Mouse (Mus musculus): ENCODE measurements around the gene Rpl10. TPM values are rescaled to one million over a fixed set of nuclear protein-coding genes. Genes with fewer than 3 reads are reported as not detected.

Gene Rpl10
- polyA plus RNA-seq, 2 experiments = 993 to 2,306 TPM

DNA sequence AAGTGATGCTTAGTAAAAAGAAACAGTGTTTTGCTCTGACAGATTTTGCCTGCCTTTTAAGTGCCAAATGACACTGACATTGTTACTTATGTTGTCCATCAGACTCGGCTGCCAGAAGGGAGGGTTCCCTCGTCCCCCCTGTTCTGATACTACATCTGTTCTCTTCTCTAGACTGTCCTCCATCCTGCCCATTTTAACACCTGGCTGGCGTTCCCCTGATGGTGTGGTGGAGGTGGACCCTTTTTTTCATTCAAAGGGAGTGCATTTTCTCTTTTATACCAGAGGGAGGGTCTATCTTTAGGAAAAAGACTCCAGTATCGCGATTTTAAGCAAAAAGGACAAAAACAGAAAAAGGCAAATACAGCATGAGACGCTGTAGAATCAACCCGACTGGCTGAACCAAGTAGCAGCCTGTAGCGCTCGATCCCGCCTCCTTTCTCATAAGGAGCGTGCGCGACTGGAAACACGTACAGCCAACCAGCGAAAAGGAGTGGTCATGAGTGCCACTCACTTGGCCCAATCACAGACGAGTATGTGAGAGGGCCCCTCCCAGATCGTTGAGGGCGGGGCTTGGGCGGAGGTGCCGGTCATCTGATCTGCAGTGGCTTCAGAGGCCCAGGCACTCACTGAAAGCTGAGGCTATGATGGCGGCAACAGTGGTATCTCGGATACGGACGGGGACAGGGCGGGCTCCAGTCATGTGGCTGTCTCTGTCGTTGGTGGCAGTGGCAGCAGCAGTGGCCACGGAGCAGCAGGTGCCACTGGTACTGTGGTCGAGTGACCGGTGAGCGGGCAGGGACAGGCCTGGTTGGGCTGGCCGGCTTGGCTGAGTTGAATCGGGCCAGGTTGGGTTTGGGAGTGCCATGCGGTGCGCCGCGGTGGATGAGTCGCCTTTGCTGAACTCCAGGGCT, 26.2 kb downstream of the Rpl10 start, which contains the start of gene Atp6ap1:
Gene Atp6ap1 (plus strand): TSS at position 560 of the 911 bp plus-strand sequence.
- 19% methylated on average over 36 of the region's 37 CpGs for WGBS
- Histone ChIP-seq H3K9me3 (ENCODE audit: control insufficient read depth, low read length) (no peaks in the 10 kb centered on the region), H3K4me2 (replicated peaks; ENCODE audit: low read depth, low read length, severe bottlenecking) (peak within 1 kb of the TSS; percentile 59), H3K27me3 (ENCODE audit: control insufficient read depth, insufficient read depth, low read length) (no peaks in the 10 kb centered on the region), H3K36me3 (ENCODE audit: control insufficient read depth, insufficient read depth, low read length) (peaks cover 8% of the 10 kb centered on the region), H3K4me3 (replicated peaks; ENCODE audit: low read length) (peak within 1 kb of the TSS; percentile 59), H3K9ac (ENCODE audit: low read depth, low read length, severe bottlenecking) (peak within 1 kb of the TSS; percentile 74), H3K27ac (replicated peaks; ENCODE audit: low read depth, low read length) (0 out of 2 replicates have a peak within 1 kb of the TSS, but pooled peaks have one; percentile 55), H3K4me1 (ENCODE audit: control insufficient read depth, insufficient read depth, low read length) (no peaks in the 10 kb centered on the region; the same call in 1 of the 2 replicates)
- DNase-seq (ENCODE audit: low spot score) = peak; percentile 94
- ATAC-seq (ENCODE audit: low FRiP score, low read depth) = peak; percentile 99
- no peak for TF ChIP-seq POLR2A (IDR thresholded peaks at IDR 0.05; ENCODE audit: borderline replicate concordance, extremely low read depth, insufficient read depth, insufficient read length)

DNA sequence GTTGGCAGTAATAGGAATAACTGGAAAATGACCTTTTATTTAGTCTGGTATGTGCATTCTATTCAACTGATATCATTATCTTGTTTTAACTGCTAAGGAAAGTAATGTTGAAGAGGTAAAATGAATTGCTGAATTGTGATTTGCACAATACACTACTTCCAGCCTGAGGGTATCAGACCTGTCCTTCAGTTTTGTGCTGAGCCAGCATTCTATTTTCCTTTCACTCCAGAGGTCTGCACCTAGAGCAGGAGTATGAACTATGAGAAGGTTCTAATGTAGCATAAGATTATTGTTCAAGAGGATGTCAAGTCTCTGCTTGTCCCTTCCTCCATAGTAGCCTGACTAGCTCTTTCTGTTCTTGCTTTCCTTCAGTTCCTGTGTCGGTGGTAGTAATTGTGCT, 27.7 kb downstream of the Rpl10 start:
- Histone ChIP-seq H3K9ac (ENCODE audit: low read depth, low read length, severe bottlenecking) (no peak overlapping the region), H3K36me3 (ENCODE audit: control insufficient read depth, insufficient read depth, low read length) (peaks cover 18% of the 10 kb centered on the region), H3K9me3 (ENCODE audit: control insufficient read depth, low read length) (no peaks in the 10 kb centered on the region), H3K27me3 (ENCODE audit: control insufficient read depth, insufficient read depth, low read length) (no peaks in the 10 kb centered on the region), H3K4me3 (replicated peaks; ENCODE audit: low read length) (no peak overlapping the region), H3K4me2 (replicated peaks; ENCODE audit: low read depth, low read length, severe bottlenecking) (no peak overlapping the region), H3K4me1 (ENCODE audit: control insufficient read depth, insufficient read depth, low read length) (no peaks in the 10 kb centered on the region; the same call in 1 of the 2 replicates), H3K27ac (replicated peaks; ENCODE audit: low read depth, low read length) (no peak overlapping the region)
- no peak for ATAC-seq (ENCODE audit: low FRiP score, low read depth)
- no peak for DNase-seq (ENCODE audit: low spot score)
- no peak for TF ChIP-seq POLR2A (IDR thresholded peaks at IDR 0.05; ENCODE audit: borderline replicate concordance, extremely low read depth, insufficient read depth, insufficient read length)
- WGBS = 80% methylated on average over 1 of the region's 1 CpGs

GRCm38 (mm10) chrX:74299721-74300120, 29.1 kb downstream of the Rpl10 start:
- Histone ChIP-seq H3K4me3 (replicated peaks; ENCODE audit: low read length) (no peak overlapping the region), H3K9me3 (ENCODE audit: control insufficient read depth, low read length) (no peaks in the 10 kb centered on the region), H3K27me3 (ENCODE audit: control insufficient read depth, insufficient read depth, low read length) (no peaks in the 10 kb centered on the region), H3K4me1 (ENCODE audit: control insufficient read depth, insufficient read depth, low read length) (no peaks in the 10 kb centered on the region; the same call in 1 of the 2 replicates), H3K27ac (replicated peaks; ENCODE audit: low read depth, low read length) (no peak overlapping the region), H3K4me2 (replicated peaks; ENCODE audit: low read depth, low read length, severe bottlenecking) (no peak overlapping the region), H3K9ac (ENCODE audit: low read depth, low read length, severe bottlenecking) (no peak overlapping the region), H3K36me3 (ENCODE audit: control insufficient read depth, insufficient read depth, low read length) (peaks cover 19% of the 10 kb centered on the region)
- no peak for TF ChIP-seq POLR2A (IDR thresholded peaks at IDR 0.05; ENCODE audit: borderline replicate concordance, extremely low read depth, insufficient read depth, insufficient read length)
- no peak for ATAC-seq (ENCODE audit: low FRiP score, low read depth)
- DNase-seq (ENCODE audit: low spot score) = no peak
- 79% methylated on average over 3 of the region's 3 CpGs for WGBS

GRCm38 (mm10) chrX:74304867-74305700, 34.5 kb downstream of the Rpl10 start, which contains the start of gene Gdi1:
Gene Gdi1 (plus strand): TSS chrX:74304998.
- peak; percentile 89 for ATAC-seq (ENCODE audit: low FRiP score, low read depth)
- Histone ChIP-seq H3K27me3 (ENCODE audit: control insufficient read depth, insufficient read depth, low read length) (no peaks in the 10 kb centered on the region), H3K9ac (ENCODE audit: low read depth, low read length, severe bottlenecking) (peak within 1 kb of the TSS; percentile 66), H3K4me1 (ENCODE audit: control insufficient read depth, insufficient read depth, low read length) (no peaks in the 10 kb centered on the region; the same call in 1 of the 2 replicates), H3K4me3 (replicated peaks; ENCODE audit: low read length) (peak within 1 kb of the TSS; percentile 54), H3K9me3 (ENCODE audit: control insufficient read depth, low read length) (no peaks in the 10 kb centered on the region), H3K4me2 (replicated peaks; ENCODE audit: low read depth, low read length, severe bottlenecking) (peak within 1 kb of the TSS; percentile 58), H3K36me3 (ENCODE audit: control insufficient read depth, insufficient read depth, low read length) (peaks cover 49% of the 10 kb centered on the region), H3K27ac (replicated peaks; ENCODE audit: low read depth, low read length) (peak within 1 kb of the TSS; percentile 87)
- 19% methylated on average over 38 of the region's 41 CpGs for WGBS
- DNase-seq (ENCODE audit: low spot score) = peak; percentile 60
- TF ChIP-seq POLR2A (IDR thresholded peaks at IDR 0.05; ENCODE audit: borderline replicate concordance, extremely low read depth, insufficient read depth, insufficient read length) = peak; percentile 55; the same call in 1 of the 2 replicates

Data from limb, embryonic 14.5 days (tissue).